Mouse (Mus musculus) hindbrain, embryonic 10.5 days (tissue): ENCODE data around the gene Hoxd4. TPM values are rescaled to one million over a fixed set of nuclear protein-coding genes. Genes with fewer than 3 reads are reported as not detected.

Experiments
- DNase-seq: peaks from one replicate; pipeline ENCODE4 v3.0.0-alpha.2; 2017; ENCODE audit warnings: low spot score
- H3K27ac ChIP-seq: fragments of 300-500 bp; sonication (generic); 2 replicates; pipeline ENCODE4 v1.5.1; 2016; ENCODE audit warnings: mild to moderate bottlenecking, moderate library complexity
- H3K27me3 ChIP-seq: fragments of 300-500 bp; sonication (generic); 2 replicates; pipeline ENCODE4 v1.6.1; 2016; ENCODE audit warnings: mild to moderate bottlenecking; ENCODE audit not compliant: poor library complexity, insufficient read depth, severe bottlenecking
- H3K36me3 ChIP-seq: fragments of 300-500 bp; sonication (generic); 2 replicates; pipeline ENCODE4 v1.6.1; 2016; ENCODE audit warnings: mild to moderate bottlenecking, moderate library complexity
- H3K4me1 ChIP-seq: fragments of 300-500 bp; sonication (generic); replicated peaks from 2 replicates; pipeline ENCODE4 v1.6.1; 2016; ENCODE audit warnings: mild to moderate bottlenecking
- H3K4me3 ChIP-seq: fragments of 300-500 bp; sonication (generic); 2 replicates; pipeline ENCODE4 v1.5.1; 2016; ENCODE audit warnings: mild to moderate bottlenecking, moderate library complexity
- H3K9me3 ChIP-seq: fragments of 300-500 bp; sonication (generic); 2 replicates; pipeline ENCODE4 v1.6.1; 2016; ENCODE audit warnings: mild to moderate bottlenecking, moderate library complexity
- WGBS: fragments of 180-500 bp; shearing (Covaris S2); methylation state at CpG from one replicate; pipeline ENCODE4 v1.1.7; 2016; 5-methylcytosine and 5-hydroxymethylcytosine counted together
- microRNA counts: library from miRNA; unstranded; fragments of <30 nt; microRNA quantifications from one replicate; lab custom pipeline; 2017
- polyA plus RNA-seq: library from polyadenylated mRNA; unstranded; fragments of >200 nt; fragmentation: Nextera tagmentation; extraction: Ambion mirVana; gene quantifications from 2 replicates; pipeline ENCODE4 v1.2.1, GENCODE M21; 2016

Hoxd4 gene
- polyA plus RNA-seq, 1 experiment from 2014 or later, result 2.6 TPM

GRCm38 (mm10) chr2:74761941-74762340 is 50.2 kb downstream of the Hoxd4 start:
- WGBS, result 7% methylated on average over 13 of the region's 13 CpGs
- Histone ChIP-seq H3K27me3 (peaks cover 99% of the 10 kb centered on the region), H3K9me3 (no peaks in the 10 kb centered on the region), H3K27ac (no peak overlapping the region), H3K36me3 (no peaks in the 10 kb centered on the region), H3K4me3 (peak overlapping the region; percentile 58), H3K4me1 (peaks cover 20% of the 10 kb centered on the region)
- DNase-seq, result no peak

- WGBS, result under 1% methylated on average over 61 of the region's 61 CpGs
- no peaks in the 10 kb centered on the region for H3K9me3 ChIP-seq
- H3K36me3 ChIP-seq, result no peaks in the 10 kb centered on the region
- H3K4me3 ChIP-seq, result peak within 1 kb of the TSS; percentile 58
- peaks cover 20% of the 10 kb centered on the region for H3K4me1 ChIP-seq
- H3K27me3 ChIP-seq, result peaks cover 94% of the 10 kb centered on the region
- DNase-seq, result peak; percentile 77
- H3K27ac ChIP-seq, result no peak within 1 kb of the TSS
Observed at GRCm38 (mm10) chr2:74762522-74763244, 51.0 kb downstream of the Hoxd4 start, which contains the start of gene Hoxd1. Hoxd1 (plus strand) TSS chr2:74762980.

GRCm38 (mm10) chr2:74763245-74763735 is 51.6 kb downstream of the Hoxd4 start:
- 1% methylated on average over 52 of the region's 53 CpGs for WGBS
- no peak overlapping the region for H3K27ac ChIP-seq
- peaks cover 20% of the 10 kb centered on the region for H3K4me1 ChIP-seq
- H3K9me3 ChIP-seq, result no peaks in the 10 kb centered on the region
- H3K36me3 ChIP-seq, result no peaks in the 10 kb centered on the region
- H3K4me3 ChIP-seq, result peak overlapping the region; percentile 58
- DNase-seq, result peak; percentile 33
- H3K27me3 ChIP-seq, result peaks cover 89% of the 10 kb centered on the region

GRCm38 (mm10) chr2:74763976-74764375 is 52.2 kb downstream of the Hoxd4 start:
- no peak for DNase-seq
- 55% methylated on average over 10 of the region's 10 CpGs for WGBS
- peaks cover 89% of the 10 kb centered on the region for H3K27me3 ChIP-seq
- H3K4me3 ChIP-seq, result no peak overlapping the region
- no peak overlapping the region for H3K27ac ChIP-seq
- no peaks in the 10 kb centered on the region for H3K9me3 ChIP-seq
- H3K36me3 ChIP-seq, result no peaks in the 10 kb centered on the region
- H3K4me1 ChIP-seq, result peaks cover 20% of the 10 kb centered on the region

- Histone ChIP-seq H3K27ac (no peak overlapping the region), H3K4me1 (no peaks in the 10 kb centered on the region), H3K36me3 (no peaks in the 10 kb centered on the region), H3K4me3 (no peak overlapping the region), H3K27me3 (peaks cover 6% of the 10 kb centered on the region; the same call in 1 of the 2 replicates), H3K9me3 (no peaks in the 10 kb centered on the region)
- no peak for DNase-seq
- 88% methylated on average over 2 of the region's 2 CpGs for whole genome bisulfite sequencing
Observed at GRCm38 (mm10) chr2:74774359-74774758, 62.6 kb downstream of the Hoxd4 start.

- 69% methylated on average over 13 of the region's 13 CpGs for WGBS
- Histone ChIP-seq H3K27me3 (peaks cover 9% of the 10 kb centered on the region; the same call in 1 of the 2 replicates), H3K4me3 (no peak overlapping the region), H3K27ac (no peak overlapping the region), H3K4me1 (no peaks in the 10 kb centered on the region), H3K36me3 (no peaks in the 10 kb centered on the region), H3K9me3 (no peaks in the 10 kb centered on the region)
- DNase-seq, result no peak
Observed at GRCm38 (mm10) chr2:74777536-74778275, 66.0 kb downstream of the Hoxd4 start.

MicroRNAs encoded within 50 kb of the gene (microRNA counts, 519-probe panel; counts per million panel counts)
- 2,824 counts per million, percentile 81 among the panel's probes with 10 or more counts for microRNA mmu-miR-10b (lab: Ali Mortazavi, UCI)

Other genes starting within 250 kb of the Hoxd4 start
- gene Lnpk, start 132.5 kb upstream of the Hoxd4 start, polyA plus RNA-seq, result 38.9 and 41.1 TPM in 2 replicates
- gene Evx2, start 52.4 kb upstream of the Hoxd4 start, polyA plus RNA-seq, result 0.19 and 0.47 TPM in 2 replicates
- not detected in 2 replicates for gene Hoxd13, start 43.6 kb upstream of the Hoxd4 start, polyA plus RNA-seq
- gene Hoxd12, start 36.9 kb upstream of the Hoxd4 start, polyA plus RNA-seq, result not detected in 2 replicates
- gene Hoxd11, start 32.4 kb upstream of the Hoxd4 start, polyA plus RNA-seq, result not detected in 2 replicates
- not detected in 2 replicates for gene Hoxd10, start 20.0 kb upstream of the Hoxd4 start, polyA plus RNA-seq
- gene Hoxd9, start 14.2 kb upstream of the Hoxd4 start, polyA plus RNA-seq, result not detected in 2 replicates
- gene Hoxd8, start 7.3 kb upstream of the Hoxd4 start, polyA plus RNA-seq, result not detected in 2 replicates
- 15.5 and 55.9 TPM in 2 replicates for gene Hoxd3, start within 50 bp of the Hoxd4 start, polyA plus RNA-seq
- not detected in 2 replicates for gene Gm28230, start 14.8 kb downstream of the Hoxd4 start, polyA plus RNA-seq
- gene Hoxd1, start 51.1 kb downstream of the Hoxd4 start, polyA plus RNA-seq, result 0.14 and 0.60 TPM in 2 replicates
- gene Mtx2, start 113.9 kb downstream of the Hoxd4 start, polyA plus RNA-seq, result 106 and 111 TPM in 2 replicates